In the genomic region with DNA sequence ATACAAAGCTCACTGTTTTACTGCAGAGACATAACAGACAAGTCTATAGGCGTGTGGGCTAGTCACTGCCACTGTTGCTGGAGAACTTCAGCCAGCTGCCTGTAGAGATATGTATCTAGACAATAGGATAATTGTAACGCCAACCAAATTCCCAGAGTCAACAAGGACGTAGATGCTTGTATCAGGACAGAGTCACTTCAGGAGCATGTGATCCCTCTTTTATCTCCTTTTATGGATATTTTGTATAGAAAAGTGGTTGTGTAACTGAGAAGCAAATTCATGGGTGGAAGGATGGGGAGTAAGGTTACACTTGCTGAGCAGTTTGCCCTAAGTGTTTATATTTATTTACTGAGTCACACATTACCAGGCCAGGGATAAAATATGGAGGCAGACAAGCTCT, we compare ENCODE assay signal across 22 mouse cellular contexts.
"Had no signal": no experiment of that assay in that cellular context is flagged by ENCODE, and none has a peak within 500 bp of the region (broad histone marks: within the 10 kb centered on the region; RNA-seq: fewer than 3 reads in every experiment).

No protein-coding gene starts in this region.

- H3K27me3 ChIP-seq: lung, embryonic 15.5 days; midbrain, embryonic 13.5 days; midbrain, embryonic 15.5 days; neural tube, embryonic 13.5 days; neural tube, embryonic 15.5 days; stomach, embryonic 15.5 days had no signal

- DNase-seq: liver, postnatal 0 days; lung, adult 2 months; lung, postnatal 14 days; lung, postnatal 36 days; retina, postnatal 1 day; right cerebral cortex, adult 18-20 months; right cerebral cortex, postnatal 25 days; right cerebral cortex, postnatal 4 days; thymus, adult 18-20 months; thymus, postnatal 14 days; thymus, postnatal 36 days had no signal

- H3K36me3 ChIP-seq: lung, embryonic 15.5 days; midbrain, embryonic 13.5 days; midbrain, embryonic 15.5 days; neural tube, embryonic 13.5 days; neural tube, embryonic 15.5 days; stomach, embryonic 15.5 days had no signal

- H3K4me3 ChIP-seq: lung, embryonic 15.5 days; megakaryocyte, embryonic 14.5 days; midbrain, embryonic 13.5 days; midbrain, embryonic 15.5 days; neural tube, embryonic 13.5 days; neural tube, embryonic 15.5 days; stomach, embryonic 15.5 days had no signal

- ATAC-seq: liver, postnatal 0 days; lung, postnatal 0 days; midbrain, embryonic 13.5 days; midbrain, embryonic 15.5 days had no signal

- H3K9ac ChIP-seq: liver, postnatal 0 days; lung, embryonic 15.5 days; midbrain, embryonic 13.5 days; midbrain, embryonic 15.5 days; neural tube, embryonic 13.5 days; neural tube, embryonic 15.5 days; stomach, embryonic 15.5 days had no signal

- H3K9me3 ChIP-seq: lung, embryonic 15.5 days; midbrain, embryonic 13.5 days; midbrain, embryonic 15.5 days; neural tube, embryonic 13.5 days; neural tube, embryonic 15.5 days; stomach, embryonic 15.5 days had no signal

- H3K27ac ChIP-seq: lung, embryonic 15.5 days; macrophage; midbrain, embryonic 13.5 days; midbrain, embryonic 15.5 days; neural tube, embryonic 13.5 days; neural tube, embryonic 15.5 days; stomach, embryonic 15.5 days; stomach, postnatal 0 days had no signal

- H3K4me1 ChIP-seq: midbrain, embryonic 15.5 days had no signal

- H3K4me2 ChIP-seq: lung, embryonic 15.5 days; midbrain, embryonic 11.5 days; midbrain, embryonic 13.5 days; midbrain, embryonic 15.5 days; neural tube, embryonic 13.5 days; neural tube, embryonic 15.5 days; stomach, embryonic 15.5 days had no signal
